Mouse (Mus musculus) liver, embryonic 14.5 days (tissue): ENCODE results near the gene Cd200.
"Not testable (repeated sequence)": the region's sequence is repeated elsewhere in the genome, so short reads cannot be mapped to it uniquely, and the experiment has no call there.

Source experiments
- CTCF ChIP-seq: IDR thresholded peaks from 2 replicates; pipeline ENCODE4 v1.5.1; 2016; ENCODE audit warnings: antibody characterized with exemption, low read depth, control low read depth
- EP300 ChIP-seq: IDR thresholded peaks from 2 replicates; pipeline ENCODE4 v1.6.1; 2016; ENCODE audit warnings: antibody characterized with exemption, low read depth

DNA sequence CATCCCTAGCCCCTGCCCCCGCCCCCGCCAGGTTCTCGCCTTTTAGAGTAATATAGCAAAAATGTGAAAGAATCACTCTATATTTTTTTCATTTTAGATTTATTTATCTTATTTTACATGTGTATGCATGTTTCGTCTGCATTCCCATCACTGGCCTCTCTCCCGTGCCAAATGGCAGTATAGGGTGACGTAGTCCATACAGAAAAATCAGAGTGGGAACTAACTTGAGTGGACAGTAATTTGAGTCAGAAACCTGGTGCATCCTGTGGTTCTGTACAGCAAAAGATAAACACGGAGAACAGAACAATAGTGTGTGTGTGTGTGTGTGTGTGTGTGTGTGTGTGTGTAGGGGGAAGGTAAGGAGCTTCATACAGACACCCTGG, 202 bp upstream of the Cd200 start:
- TF ChIP-seq CTCF, EP300: not testable (repeated sequence)
